Mouse (Mus musculus) intestine, embryonic 15.5 days (tissue): ENCODE results near the gene Ankrd44. TPM values are rescaled to one million over a fixed set of nuclear protein-coding genes. Genes with fewer than 3 reads are reported as not detected.

ENCODE experiments used
- ATAC-seq: fragments of 200-750 bp; cut with Nextera tagmentation; 2 replicates; pipeline ENCODE4 v1.8.0; 2017; ENCODE audit warnings: moderate TSS enrichment, moderate library complexity
- H3K27ac ChIP-seq: fragments of 300-500 bp; sonication (generic); 2 replicates; pipeline ENCODE4 v1.5.1; 2015; ENCODE audit warnings: mild to moderate bottlenecking, inconsistent platforms
- H3K27me3 ChIP-seq: fragments of 300-500 bp; sonication (generic); replicated peaks from 2 replicates; pipeline ENCODE4 v1.6.1; 2015; ENCODE audit warnings: inconsistent platforms
- H3K36me3 ChIP-seq: fragments of 300-500 bp; sonication (generic); 2 replicates; pipeline ENCODE4 v1.6.1; 2015; ENCODE audit warnings: inconsistent platforms
- H3K4me1 ChIP-seq: fragments of 300-500 bp; sonication (generic); replicated peaks from 2 replicates; pipeline ENCODE4 v1.6.1; 2015; ENCODE audit warnings: inconsistent platforms
- H3K4me2 ChIP-seq: fragments of 300-500 bp; sonication (generic); replicated peaks from 2 replicates; pipeline ENCODE4 v1.6.1; 2015; ENCODE audit warnings: mild to moderate bottlenecking, inconsistent platforms
- H3K4me3 ChIP-seq: fragments of 300-500 bp; sonication (generic); replicated peaks from 2 replicates; pipeline ENCODE4 v1.5.1; 2015; ENCODE audit warnings: inconsistent platforms
- H3K9ac ChIP-seq: fragments of 300-500 bp; sonication (generic); 2 replicates; pipeline ENCODE4 v1.6.1; 2015; ENCODE audit warnings: inconsistent platforms
- H3K9me3 ChIP-seq: fragments of 300-500 bp; sonication (generic); 2 replicates; pipeline ENCODE4 v1.6.1; 2016; ENCODE audit warnings: inconsistent platforms
- WGBS: fragments of 180-500 bp; shearing (Covaris S2); methylation state at CpG from one replicate; pipeline ENCODE4 v1.1.7; 2015; 5-methylcytosine and 5-hydroxymethylcytosine counted together
- polyA plus RNA-seq: library from polyadenylated mRNA; unstranded; fragments of >200 nt; fragmentation: Nextera tagmentation; extraction: Ambion mirVana; gene quantifications from 2 replicates; pipeline ENCODE4 v1.2.1, GENCODE M21; 2015

Ankrd44 gene
- polyA plus RNA-seq, 1 experiment from 2014 or later, result 7.4 TPM

GRCm38 (mm10) chr1:54647335-54647745 is 278.8 kb downstream of the Ankrd44 start:
- H3K27ac ChIP-seq, result no peak overlapping the region
- H3K4me1 ChIP-seq, result no peaks in the 10 kb centered on the region
- ATAC-seq, result no peak
- H3K9ac ChIP-seq, result no peak overlapping the region
- H3K4me3 ChIP-seq, result no peak overlapping the region
- no peaks in the 10 kb centered on the region for H3K9me3 ChIP-seq
- H3K36me3 ChIP-seq, result no peaks in the 10 kb centered on the region
- H3K4me2 ChIP-seq, result no peak overlapping the region
- 58% methylated on average over 3 of the region's 3 CpGs for WGBS
- no peaks in the 10 kb centered on the region for H3K27me3 ChIP-seq

GRCm38 (mm10) chr1:54640184-54640795 is 285.9 kb downstream of the Ankrd44 start:
- Histone ChIP-seq H3K9me3 (no peaks in the 10 kb centered on the region), H3K4me3 (no peak overlapping the region), H3K27ac (no peak overlapping the region), H3K9ac (no peak overlapping the region), H3K36me3 (no peaks in the 10 kb centered on the region), H3K4me1 (no peaks in the 10 kb centered on the region), H3K4me2 (no peak overlapping the region), H3K27me3 (no peaks in the 10 kb centered on the region)
- ATAC-seq, result no peak
- WGBS, result 36% methylated on average over 5 of the region's 5 CpGs

- Histone ChIP-seq H3K4me1 (no peaks in the 10 kb centered on the region), H3K9me3 (no peaks in the 10 kb centered on the region), H3K4me3 (no peak overlapping the region), H3K27me3 (no peaks in the 10 kb centered on the region), H3K36me3 (no peaks in the 10 kb centered on the region), H3K27ac (no peak overlapping the region), H3K4me2 (no peak overlapping the region), H3K9ac (no peak overlapping the region)
- ATAC-seq, result no peak
- 81% methylated on average over 6 of the region's 6 CpGs for WGBS
Measured at GRCm38 (mm10) chr1:54639506-54640078, 286.6 kb downstream of the Ankrd44 start.

- Histone ChIP-seq H3K4me1 (no peaks in the 10 kb centered on the region), H3K27me3 (no peaks in the 10 kb centered on the region), H3K27ac (no peak overlapping the region), H3K4me2 (no peak overlapping the region), H3K36me3 (no peaks in the 10 kb centered on the region), H3K9me3 (no peaks in the 10 kb centered on the region), H3K4me3 (no peak overlapping the region), H3K9ac (no peak overlapping the region)
- ATAC-seq, result no peak
- 90% methylated on average over 2 of the region's 2 CpGs for WGBS
Measured at GRCm38 (mm10) chr1:54639076-54639475, 287.1 kb downstream of the Ankrd44 start.

- Histone ChIP-seq H3K27ac (no peak overlapping the region), H3K4me2 (no peak overlapping the region), H3K4me1 (no peaks in the 10 kb centered on the region), H3K9me3 (no peaks in the 10 kb centered on the region), H3K36me3 (no peaks in the 10 kb centered on the region), H3K4me3 (no peak overlapping the region), H3K9ac (no peak overlapping the region), H3K27me3 (no peaks in the 10 kb centered on the region)
- ATAC-seq, result no peak
- 89% methylated on average over 2 of the region's 2 CpGs for WGBS
Measured at GRCm38 (mm10) chr1:54637340-54637739, 288.8 kb downstream of the Ankrd44 start.

- H3K9ac ChIP-seq, result no peak overlapping the region
- H3K9me3 ChIP-seq, result no peaks in the 10 kb centered on the region
- H3K4me1 ChIP-seq, result no peaks in the 10 kb centered on the region
- H3K27ac ChIP-seq, result no peak overlapping the region
- H3K4me2 ChIP-seq, result no peak overlapping the region
- H3K36me3 ChIP-seq, result no peaks in the 10 kb centered on the region
- no peak overlapping the region for H3K4me3 ChIP-seq
- no peak for ATAC-seq
- no peaks in the 10 kb centered on the region for H3K27me3 ChIP-seq
- WGBS, result 78% methylated on average over 1 of the region's 1 CpGs
Measured at GRCm38 (mm10) chr1:54629106-54629505, 297.1 kb downstream of the Ankrd44 start.

- no peak for ATAC-seq
- Histone ChIP-seq H3K36me3 (no peaks in the 10 kb centered on the region), H3K4me2 (no peak overlapping the region), H3K9ac (no peak overlapping the region), H3K27me3 (no peaks in the 10 kb centered on the region), H3K27ac (no peak overlapping the region), H3K4me1 (no peaks in the 10 kb centered on the region), H3K9me3 (no peaks in the 10 kb centered on the region), H3K4me3 (no peak overlapping the region)
- WGBS, result 86% methylated on average over 6 of the region's 6 CpGs
Measured at GRCm38 (mm10) chr1:54614963-54615362, 311.2 kb downstream of the Ankrd44 start.

GRCm38 (mm10) chr1:54612344-54612743 is 313.8 kb downstream of the Ankrd44 start:
- Histone ChIP-seq H3K4me3 (no peak overlapping the region), H3K36me3 (no peaks in the 10 kb centered on the region), H3K27ac (peak overlapping the region; percentile 7; the same call in 1 of the 2 replicates), H3K9me3 (no peaks in the 10 kb centered on the region), H3K9ac (no peak overlapping the region), H3K4me1 (no peaks in the 10 kb centered on the region), H3K4me2 (no peak overlapping the region), H3K27me3 (no peaks in the 10 kb centered on the region)
- WGBS, result 54% methylated on average over 6 of the region's 6 CpGs
- peak; percentile 80 for ATAC-seq

GRCm38 (mm10) chr1:54611891-54612290 is 314.3 kb downstream of the Ankrd44 start:
- ATAC-seq, result peak; percentile 86
- no peak overlapping the region for H3K4me3 ChIP-seq
- H3K27me3 ChIP-seq, result no peaks in the 10 kb centered on the region
- 0 out of 2 replicates have a peak overlapping the region, but pooled peaks have one; percentile 7 for H3K27ac ChIP-seq
- no peaks in the 10 kb centered on the region for H3K36me3 ChIP-seq
- WGBS, result 62% methylated on average over 7 of the region's 7 CpGs
- H3K9ac ChIP-seq, result no peak overlapping the region
- no peaks in the 10 kb centered on the region for H3K9me3 ChIP-seq
- no peaks in the 10 kb centered on the region for H3K4me1 ChIP-seq
- no peak overlapping the region for H3K4me2 ChIP-seq

- ATAC-seq, result no peak
- no peaks in the 10 kb centered on the region for H3K9me3 ChIP-seq
- no peak overlapping the region for H3K9ac ChIP-seq
- H3K4me3 ChIP-seq, result no peak overlapping the region
- H3K36me3 ChIP-seq, result no peaks in the 10 kb centered on the region
- H3K27ac ChIP-seq, result no peak overlapping the region
- H3K27me3 ChIP-seq, result no peaks in the 10 kb centered on the region
- 79% methylated on average over 1 of the region's 1 CpGs for WGBS
- H3K4me1 ChIP-seq, result no peaks in the 10 kb centered on the region
- H3K4me2 ChIP-seq, result no peak overlapping the region
Measured at GRCm38 (mm10) chr1:54606936-54607335, 319.3 kb downstream of the Ankrd44 start.

GRCm38 (mm10) chr1:54601692-54602091 is 324.5 kb downstream of the Ankrd44 start:
- Histone ChIP-seq H3K27ac (no peak overlapping the region), H3K9ac (no peak overlapping the region), H3K4me3 (no peak overlapping the region), H3K27me3 (no peaks in the 10 kb centered on the region), H3K4me2 (no peak overlapping the region), H3K36me3 (no peaks in the 10 kb centered on the region), H3K4me1 (no peaks in the 10 kb centered on the region), H3K9me3 (no peaks in the 10 kb centered on the region)
- ATAC-seq, result no peak
- WGBS, result 95% methylated on average over 9 of the region's 9 CpGs

GRCm38 (mm10) chr1:54600275-54600674 is 325.9 kb downstream of the Ankrd44 start:
- peak; percentile 95 for ATAC-seq
- no peaks in the 10 kb centered on the region for H3K4me1 ChIP-seq
- H3K9me3 ChIP-seq, result no peaks in the 10 kb centered on the region
- no peaks in the 10 kb centered on the region for H3K36me3 ChIP-seq
- peak overlapping the region; percentile 64 for H3K27ac ChIP-seq
- no peak overlapping the region for H3K4me2 ChIP-seq
- 57% methylated on average over 1 of the region's 1 CpGs for WGBS
- H3K4me3 ChIP-seq, result no peak overlapping the region
- H3K27me3 ChIP-seq, result no peaks in the 10 kb centered on the region
- H3K9ac ChIP-seq, result no peak overlapping the region

- no peaks in the 10 kb centered on the region for H3K36me3 ChIP-seq
- no peak overlapping the region for H3K9ac ChIP-seq
- H3K27me3 ChIP-seq, result no peaks in the 10 kb centered on the region
- H3K4me1 ChIP-seq, result no peaks in the 10 kb centered on the region
- no peak overlapping the region for H3K4me3 ChIP-seq
- no peak overlapping the region for H3K4me2 ChIP-seq
- no peak overlapping the region for H3K27ac ChIP-seq
- ATAC-seq, result no peak
- no peaks in the 10 kb centered on the region for H3K9me3 ChIP-seq
- WGBS, result 55% methylated on average over 4 of the region's 4 CpGs
Measured at GRCm38 (mm10) chr1:54597594-54598217, 328.5 kb downstream of the Ankrd44 start.
